Mouse (Mus musculus) midbrain, postnatal 0 days (tissue): ENCODE data around the gene 3100002H09Rik. TPM values are rescaled to one million over a fixed set of nuclear protein-coding genes. Genes with fewer than 3 reads are reported as not detected.

Experiments
- ATAC-seq: fragments of 200-750 bp; cut with Nextera tagmentation; 2 replicates; pipeline ENCODE4 v1.8.0; 2017; ENCODE audit warnings: moderate number of reproducible peaks, mild to moderate bottlenecking, moderate TSS enrichment, moderate library complexity; ENCODE audit not compliant: low FRiP score
- DNase-seq: peaks from one replicate; pipeline ENCODE4 v3.0.0-alpha.2; 2015; ENCODE audit warnings: low spot score
- H3K27ac ChIP-seq: fragments of 300-500 bp; sonication (generic); 2 replicates; pipeline ENCODE4 v1.5.1; 2014; ENCODE audit warnings: low read depth, mild to moderate bottlenecking, low read length, mixed read lengths
- H3K27me3 ChIP-seq: fragments of 300-500 bp; sonication (generic); 2 replicates; pipeline ENCODE4 v1.6.1; 2014; ENCODE audit warnings: low read length, control low read depth, mixed read lengths; ENCODE audit not compliant: insufficient read depth
- H3K36me3 ChIP-seq: fragments of 300-500 bp; sonication (generic); 2 replicates; pipeline ENCODE4 v1.6.1; 2014; ENCODE audit warnings: low read length, control low read depth, mixed read lengths; ENCODE audit not compliant: insufficient read depth
- H3K4me1 ChIP-seq: fragments of 300-500 bp; sonication (generic); 2 replicates; pipeline ENCODE4 v1.6.1; 2014; ENCODE audit warnings: mild to moderate bottlenecking, control low read depth, antibody characterized with exemption, low read length, mixed read lengths; ENCODE audit not compliant: insufficient read depth
- H3K4me2 ChIP-seq: fragments of 300-500 bp; sonication (generic); 2 replicates; pipeline ENCODE4 v1.6.1; 2014; ENCODE audit warnings: low read depth, mild to moderate bottlenecking, low read length, mixed read lengths; ENCODE audit not compliant: poor library complexity, severe bottlenecking
- H3K4me3 ChIP-seq: fragments of 300-500 bp; sonication (generic); 2 replicates; pipeline ENCODE4 v1.5.1; 2014; ENCODE audit warnings: low read depth, mild to moderate bottlenecking, low read length, moderate library complexity
- H3K9ac ChIP-seq: fragments of 300-500 bp; sonication (generic); replicated peaks from 2 replicates; pipeline ENCODE4 v1.6.1; 2014; ENCODE audit warnings: mild to moderate bottlenecking, low read length, moderate library complexity, mixed read lengths; ENCODE audit not compliant: poor library complexity, severe bottlenecking
- H3K9me3 ChIP-seq: fragments of 300-500 bp; sonication (generic); 2 replicates; pipeline ENCODE4 v1.6.1; 2016; ENCODE audit warnings: low read length, control low read depth
- CTCF ChIP-seq: IDR thresholded peaks from 2 replicates; pipeline ENCODE4 v1.5.1; 2016; ENCODE audit warnings: antibody characterized with exemption, mild to moderate bottlenecking
- WGBS: fragments of 180-500 bp; shearing (Covaris S2); extraction: QIAGEN DNeasy Blood & Tissue Kit; methylation state at CpG from one replicate; pipeline ENCODE4 v1.1.7; 2014; 5-methylcytosine and 5-hydroxymethylcytosine counted together
- polyA plus RNA-seq: library from polyadenylated mRNA; unstranded; fragments of >200 nt; fragmentation: Nextera tagmentation; extraction: Ambion mirVana; gene quantifications from 2 replicates; pipeline ENCODE4 v1.2.1, GENCODE M21; 2015
- total RNA-seq: library from RNA; depleted of rRNA; stranded (reverse); fragments of >200 nt; gene quantifications from 2 replicates; pipeline ENCODE4 v1.2.3, GENCODE M21; 2014

Gene 3100002H09Rik
- total and polyA plus RNA-seq, 2 experiments from 2014 or later: 0.19 TPM; not detected in 1

DNA sequence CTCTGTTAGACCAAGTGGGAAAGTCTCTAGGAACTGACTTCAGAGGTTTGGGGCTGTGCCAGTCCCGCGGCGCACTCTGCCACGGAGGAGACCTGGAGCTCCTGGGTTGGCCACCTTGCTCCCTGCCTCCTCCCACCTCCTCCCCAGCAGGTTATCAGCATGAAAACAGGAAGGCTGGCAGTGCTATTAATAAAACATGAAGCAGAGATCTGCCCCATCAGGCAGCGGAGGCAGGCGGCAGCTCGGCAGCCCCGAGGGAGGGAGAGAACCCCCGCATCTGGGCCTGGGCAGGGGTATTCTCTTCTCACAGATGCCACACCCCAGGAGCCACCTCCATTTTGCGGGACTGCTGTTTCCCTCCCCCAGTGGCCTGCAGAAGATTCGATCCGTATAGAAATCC, 29.1 kb upstream of the 3100002H09Rik start:
- Histone ChIP-seq H3K4me1 (no peaks in the 10 kb centered on the region; the same call in 1 of the 2 replicates), H3K4me2 (no peak overlapping the region), H3K36me3 (no peaks in the 10 kb centered on the region), H3K4me3 (no peak overlapping the region), H3K9me3 (no peaks in the 10 kb centered on the region), H3K27ac (no peak overlapping the region), H3K9ac (no peak overlapping the region), H3K27me3 (no peaks in the 10 kb centered on the region)
- DNase-seq (no peak), ATAC-seq (no peak)
- TF ChIP-seq CTCF: no peak
- WGBS: 22% methylated on average over 12 of the region's 12 CpGs

DNA sequence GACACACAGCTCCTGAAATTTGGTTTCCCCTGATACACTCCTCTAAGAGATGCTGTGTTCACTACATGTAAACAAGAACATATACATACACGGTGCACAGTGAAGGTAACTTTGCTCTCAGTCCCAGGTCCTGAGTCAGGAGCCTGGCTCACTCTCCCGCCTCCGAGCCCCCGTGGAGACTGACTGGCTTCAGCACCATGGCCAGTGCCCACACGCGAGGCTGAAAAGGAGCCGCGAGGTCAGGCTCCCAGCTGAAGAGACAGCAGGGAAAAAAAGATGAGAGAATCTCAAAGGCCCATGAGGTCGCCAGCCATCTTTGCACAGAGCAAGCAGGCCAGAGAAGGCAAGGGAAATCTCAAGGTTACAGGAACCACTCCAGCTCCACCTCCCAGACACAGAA, 22.7 kb upstream of the 3100002H09Rik start:
- WGBS: 17% methylated on average over 9 of the region's 9 CpGs
- Histone ChIP-seq H3K4me2 (no peak overlapping the region), H3K27ac (no peak overlapping the region), H3K4me1 (no peaks in the 10 kb centered on the region; the same call in 1 of the 2 replicates), H3K9ac (no peak overlapping the region), H3K4me3 (no peak overlapping the region), H3K9me3 (no peaks in the 10 kb centered on the region), H3K36me3 (no peaks in the 10 kb centered on the region), H3K27me3 (no peaks in the 10 kb centered on the region)
- ATAC-seq: no peak
- TF ChIP-seq CTCF: no peak
- DNase-seq: no peak

DNA sequence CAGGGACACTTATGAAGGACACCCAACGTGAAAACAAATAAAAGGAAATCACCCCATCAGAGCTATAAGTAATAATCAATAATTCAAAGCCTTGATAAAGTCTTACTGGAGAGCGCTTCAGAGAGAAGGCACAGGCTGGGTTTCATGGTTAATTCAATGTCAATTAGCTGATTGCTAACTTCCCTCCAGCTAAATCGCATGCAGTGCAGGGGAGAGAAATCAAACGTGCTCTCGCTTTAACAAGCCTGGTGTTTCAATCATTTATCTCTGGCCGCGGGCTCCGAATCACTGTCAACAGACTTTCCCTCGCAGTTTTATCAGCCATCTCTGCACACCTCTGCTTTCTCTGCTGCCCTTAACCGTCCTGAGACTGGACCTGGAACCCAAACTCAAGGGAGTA, 22.3 kb upstream of the 3100002H09Rik start:
- no peak overlapping the region for H3K4me3 ChIP-seq
- no peaks in the 10 kb centered on the region for H3K27me3 ChIP-seq
- ATAC-seq (no peak), DNase-seq (no peak)
- H3K27ac ChIP-seq: no peak overlapping the region
- H3K4me2 ChIP-seq: no peak overlapping the region
- no peaks in the 10 kb centered on the region for H3K36me3 ChIP-seq
- no peak for TF ChIP-seq CTCF
- H3K4me1 ChIP-seq: no peaks in the 10 kb centered on the region; the same call in 1 of the 2 replicates
- 42% methylated on average over 10 of the region's 10 CpGs for WGBS
- no peak overlapping the region for H3K9ac ChIP-seq
- no peaks in the 10 kb centered on the region for H3K9me3 ChIP-seq

DNA sequence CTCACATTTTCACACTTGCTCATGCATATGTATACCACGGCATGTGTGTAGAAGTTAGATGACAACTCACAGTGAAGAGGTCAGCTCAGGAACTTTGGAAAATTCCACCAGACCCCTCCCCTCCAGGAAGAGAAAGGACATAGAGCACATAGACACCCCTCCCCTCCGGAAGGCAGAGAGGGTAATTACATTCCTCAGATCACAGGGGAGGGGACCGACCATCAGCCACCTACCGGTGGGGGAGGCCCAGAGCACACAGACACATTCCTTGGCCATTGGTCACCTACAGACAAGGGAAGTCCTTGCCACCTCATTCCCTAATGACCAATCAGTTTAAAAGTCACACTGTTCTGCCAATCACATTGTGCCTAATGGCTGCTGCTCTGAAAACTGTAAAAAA, 20.9 kb upstream of the 3100002H09Rik start:
- H3K4me3 ChIP-seq: no peak overlapping the region
- H3K4me2 ChIP-seq: no peak overlapping the region
- H3K27me3 ChIP-seq: no peaks in the 10 kb centered on the region
- TF ChIP-seq CTCF: no peak
- DNase-seq: no peak
- no peak for ATAC-seq
- no peaks in the 10 kb centered on the region for H3K9me3 ChIP-seq
- H3K27ac ChIP-seq: no peak overlapping the region
- no peaks in the 10 kb centered on the region; the same call in 1 of the 2 replicates for H3K4me1 ChIP-seq
- H3K9ac ChIP-seq: no peak overlapping the region
- 72% methylated on average over 4 of the region's 4 CpGs for WGBS
- H3K36me3 ChIP-seq: no peaks in the 10 kb centered on the region

DNA sequence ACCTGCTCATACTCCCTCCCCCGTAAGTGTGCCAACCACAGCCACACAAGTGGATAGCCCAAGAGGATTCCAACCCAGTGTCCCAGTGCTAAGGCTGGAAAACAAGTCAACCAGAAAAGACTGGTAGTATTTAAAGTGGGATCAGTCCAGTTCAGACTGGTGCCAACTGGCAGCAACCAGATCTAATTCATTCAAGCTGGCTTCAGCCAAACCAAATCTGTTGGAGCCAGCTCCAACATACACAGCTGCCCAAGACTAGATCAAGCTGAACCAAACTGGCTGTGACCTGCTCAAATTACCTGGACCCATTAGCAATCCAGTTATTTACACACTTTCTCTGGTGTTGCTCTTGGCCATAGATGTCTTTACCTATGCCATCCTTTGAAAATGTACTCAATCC, 16.2 kb upstream of the 3100002H09Rik start:
- H3K27ac ChIP-seq: no peak overlapping the region
- no peak overlapping the region for H3K4me2 ChIP-seq
- 50% methylated on average over 1 of the region's 1 CpGs for WGBS
- peaks cover 3% of the 10 kb centered on the region; the same call in 1 of the 2 replicates for H3K4me1 ChIP-seq
- H3K9ac ChIP-seq: no peak overlapping the region
- H3K4me3 ChIP-seq: no peak overlapping the region
- TF ChIP-seq CTCF: no peak
- H3K9me3 ChIP-seq: no peaks in the 10 kb centered on the region
- DNase-seq (peak; percentile 74), ATAC-seq (no peak)
- H3K36me3 ChIP-seq: no peaks in the 10 kb centered on the region
- no peaks in the 10 kb centered on the region for H3K27me3 ChIP-seq

DNA sequence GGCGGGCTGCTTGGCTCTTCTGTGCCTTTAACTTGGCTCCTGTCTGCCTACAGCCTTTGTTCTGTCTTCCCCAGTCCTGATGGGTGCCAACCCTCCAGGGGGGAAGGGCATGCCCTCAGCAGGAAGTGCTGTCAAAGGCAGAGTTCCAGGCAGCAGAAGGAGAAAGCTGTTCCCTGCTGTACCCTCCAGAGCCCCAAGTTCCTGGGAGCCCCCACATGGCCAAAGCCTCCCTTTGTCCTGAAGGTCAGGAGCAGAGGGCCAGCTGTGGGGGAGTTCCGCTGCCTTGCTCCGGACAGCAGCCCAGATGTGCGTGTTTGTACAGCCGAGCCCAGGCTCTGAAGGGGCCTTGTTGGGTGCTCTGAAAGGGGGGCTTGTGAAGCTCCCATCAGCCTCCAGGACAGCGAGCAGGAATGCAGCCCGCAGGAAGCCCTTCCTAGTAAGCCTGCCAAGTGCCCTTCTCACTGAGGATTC, 13.5 kb upstream of the 3100002H09Rik start:
- Histone ChIP-seq H3K27ac (no peak overlapping the region), H3K9ac (0 out of 2 replicates have a peak overlapping the region, but pooled peaks have one; percentile 19), H3K4me3 (no peak overlapping the region), H3K9me3 (no peaks in the 10 kb centered on the region), H3K36me3 (no peaks in the 10 kb centered on the region), H3K4me1 (peaks cover 3% of the 10 kb centered on the region; the same call in 1 of the 2 replicates), H3K4me2 (no peak overlapping the region), H3K27me3 (peaks cover 3% of the 10 kb centered on the region; the same call in 1 of the 2 replicates)
- no peak for TF ChIP-seq CTCF
- ATAC-seq: peak; percentile 67
- DNase-seq: peak; percentile 51
- WGBS: 32% methylated on average over 7 of the region's 7 CpGs
